Mouse (Mus musculus) lung, postnatal 0 days (tissue): ENCODE data around the gene Fitm2.

Experiments used
- CTCF ChIP-seq: IDR thresholded peaks from 2 replicates; pipeline ENCODE4 v1.5.1; 2016; ENCODE audit warnings: antibody characterized with exemption, mild to moderate bottlenecking
- EP300 ChIP-seq: IDR thresholded peaks from 2 replicates; pipeline ENCODE4 v1.6.1; 2016; ENCODE audit warnings: antibody characterized with exemption, mild to moderate bottlenecking, control low read depth

GRCm38 (mm10) chr2:163460622-163461021, 11.8 kb downstream of the Fitm2 start:
- TF ChIP-seq CTCF (no peak), EP300 (no peak)
